Mouse (Mus musculus): ENCODE data around the gene Fam163a. TPM values are rescaled to one million over a fixed set of nuclear protein-coding genes. Genes with fewer than 3 reads are reported as not detected.

Gene Fam163a
- polyA plus RNA-seq, 1 experiment from 2014 or later: 1.2 TPM

- DNase-seq (peak; percentile 93), ATAC-seq (ENCODE audit: insufficient read depth) (peak; percentile 89)
- under 1% methylated on average over 59 of the region's 59 CpGs for WGBS
- peaks cover 33% of the 10 kb centered on the region for H3K36me3 ChIP-seq (ENCODE audit: insufficient read depth)
- peak within 1 kb of the TSS; percentile 67 for H3K9ac ChIP-seq
- H3K4me2 ChIP-seq: peak within 1 kb of the TSS; percentile 72
- H3K4me1 ChIP-seq (ENCODE audit: insufficient read depth): no peaks in the 10 kb centered on the region
- TF ChIP-seq CTCF (IDR thresholded peaks at IDR 0.05; ENCODE audit: low read depth): no peak
- H3K27ac ChIP-seq (ENCODE audit: low read depth): peak within 1 kb of the TSS; percentile 100
- H3K27me3 ChIP-seq (ENCODE audit: insufficient read depth, low read length): no peaks in the 10 kb centered on the region
- peak within 1 kb of the TSS; percentile 51 for H3K4me3 ChIP-seq (ENCODE audit: low read depth, low read length)
- no peaks in the 10 kb centered on the region for H3K9me3 ChIP-seq (ENCODE audit: low read depth, low read length)
Observed at GRCm38 (mm10) chr1:156035269-156035929, 169.4 kb downstream of the Fam163a start, which contains the start of gene Tor1aip2. Tor1aip2 (plus strand) TSS chr1:156035403.

GRCm38 (mm10) chr1:156034661-156035060, 170.2 kb downstream of the Fam163a start:
- 19% methylated on average over 1 of the region's 1 CpGs for WGBS
- H3K9me3 ChIP-seq (ENCODE audit: low read depth, low read length): no peaks in the 10 kb centered on the region
- no peaks in the 10 kb centered on the region for H3K4me1 ChIP-seq (ENCODE audit: insufficient read depth)
- H3K36me3 ChIP-seq (ENCODE audit: insufficient read depth): peaks cover 40% of the 10 kb centered on the region
- no peak for TF ChIP-seq CTCF (IDR thresholded peaks at IDR 0.05; ENCODE audit: low read depth)
- peak overlapping the region; percentile 67 for H3K9ac ChIP-seq
- H3K27me3 ChIP-seq (ENCODE audit: insufficient read depth, low read length): no peaks in the 10 kb centered on the region
- peak overlapping the region; percentile 100 for H3K27ac ChIP-seq (ENCODE audit: low read depth)
- H3K4me3 ChIP-seq (ENCODE audit: low read depth, low read length): peak overlapping the region; percentile 51
- H3K4me2 ChIP-seq: peak overlapping the region; percentile 72
- no peak for DNase-seq
- no peak for ATAC-seq (ENCODE audit: insufficient read depth)

GRCm38 (mm10) chr1:156033921-156034320, 170.9 kb downstream of the Fam163a start:
- H3K27me3 ChIP-seq (ENCODE audit: insufficient read depth, low read length): no peaks in the 10 kb centered on the region
- H3K36me3 ChIP-seq (ENCODE audit: insufficient read depth): peaks cover 46% of the 10 kb centered on the region
- no peak for TF ChIP-seq CTCF (IDR thresholded peaks at IDR 0.05; ENCODE audit: low read depth)
- no peak overlapping the region for H3K27ac ChIP-seq (ENCODE audit: low read depth)
- H3K9me3 ChIP-seq (ENCODE audit: low read depth, low read length): no peaks in the 10 kb centered on the region
- no peak overlapping the region for H3K9ac ChIP-seq
- 96% methylated on average over 7 of the region's 7 CpGs for WGBS
- no peak for ATAC-seq (ENCODE audit: insufficient read depth)
- DNase-seq: no peak
- H3K4me1 ChIP-seq (ENCODE audit: insufficient read depth): no peaks in the 10 kb centered on the region
- peak overlapping the region; percentile 72; the same call in 1 of the 2 replicates for H3K4me2 ChIP-seq
- no peak overlapping the region for H3K4me3 ChIP-seq (ENCODE audit: low read depth, low read length)

GRCm38 (mm10) chr1:156028340-156028975, 176.4 kb downstream of the Fam163a start:
- Histone ChIP-seq H3K36me3 (ENCODE audit: insufficient read depth) (peaks cover 71% of the 10 kb centered on the region), H3K9me3 (ENCODE audit: low read depth, low read length) (no peaks in the 10 kb centered on the region), H3K4me2 (no peak overlapping the region), H3K27me3 (ENCODE audit: insufficient read depth, low read length) (no peaks in the 10 kb centered on the region), H3K4me3 (ENCODE audit: low read depth, low read length) (no peak overlapping the region), H3K9ac (no peak overlapping the region), H3K27ac (ENCODE audit: low read depth) (no peak overlapping the region), H3K4me1 (ENCODE audit: insufficient read depth) (no peaks in the 10 kb centered on the region)
- no peak for TF ChIP-seq CTCF (IDR thresholded peaks at IDR 0.05; ENCODE audit: low read depth)
- no peak for DNase-seq
- WGBS: 83% methylated on average over 4 of the region's 4 CpGs
- no peak for ATAC-seq (ENCODE audit: insufficient read depth)

GRCm38 (mm10) chr1:156027849-156028248, 177.0 kb downstream of the Fam163a start:
- Histone ChIP-seq H3K4me1 (ENCODE audit: insufficient read depth) (no peaks in the 10 kb centered on the region), H3K4me3 (ENCODE audit: low read depth, low read length) (no peak overlapping the region), H3K9me3 (ENCODE audit: low read depth, low read length) (no peaks in the 10 kb centered on the region), H3K36me3 (ENCODE audit: insufficient read depth) (peaks cover 68% of the 10 kb centered on the region), H3K27me3 (ENCODE audit: insufficient read depth, low read length) (no peaks in the 10 kb centered on the region), H3K27ac (ENCODE audit: low read depth) (no peak overlapping the region), H3K9ac (no peak overlapping the region), H3K4me2 (no peak overlapping the region)
- TF ChIP-seq CTCF (IDR thresholded peaks at IDR 0.05; ENCODE audit: low read depth): no peak
- 87% methylated on average over 3 of the region's 3 CpGs for WGBS
- DNase-seq: no peak
- ATAC-seq (ENCODE audit: insufficient read depth): no peak

Other genes starting within 250 kb of the Fam163a start
- 12.6 and 12.8 TPM in 2 replicates for gene Cep350, start 231.8 kb downstream of the Fam163a start, polyA plus RNA-seq (2014; fragmentation: Nextera tagmentation; extraction: Ambion mirVana)
- 119 and 121 TPM in 2 replicates for gene Tor1aip2, start 169.6 kb downstream of the Fam163a start, polyA plus RNA-seq (2014; fragmentation: Nextera tagmentation; extraction: Ambion mirVana)
- 45.9 and 47.6 TPM in 2 replicates for gene Tor1aip1, start 168.5 kb downstream of the Fam163a start, polyA plus RNA-seq (2014; fragmentation: Nextera tagmentation; extraction: Ambion mirVana)
- 1.4 TPM in 2 replicates for gene Tdrd5, start 98.6 kb upstream of the Fam163a start, polyA plus RNA-seq (2014; fragmentation: Nextera tagmentation; extraction: Ambion mirVana)
- not detected in 2 replicates for gene Nphs2, start 105.7 kb upstream of the Fam163a start, polyA plus RNA-seq (2014; fragmentation: Nextera tagmentation; extraction: Ambion mirVana)
- gene Gm2000, start 161.0 kb upstream of the Fam163a start, polyA plus RNA-seq (2014; fragmentation: Nextera tagmentation; extraction: Ambion mirVana): 926 and 939 TPM in 2 replicates
- 0.12 and 0.50 TPM in 2 replicates for gene Axdnd1, start 216.1 kb upstream of the Fam163a start, polyA plus RNA-seq (2014; fragmentation: Nextera tagmentation; extraction: Ambion mirVana)